Mouse (Mus musculus): ENCODE data around the gene Dclre1b. TPM values are rescaled to one million over a fixed set of nuclear protein-coding genes. Genes with fewer than 3 reads are reported as not detected.

Dclre1b gene
- polyA plus RNA-seq, 2 experiments, result 11.4 to 32.2 TPM

DNA sequence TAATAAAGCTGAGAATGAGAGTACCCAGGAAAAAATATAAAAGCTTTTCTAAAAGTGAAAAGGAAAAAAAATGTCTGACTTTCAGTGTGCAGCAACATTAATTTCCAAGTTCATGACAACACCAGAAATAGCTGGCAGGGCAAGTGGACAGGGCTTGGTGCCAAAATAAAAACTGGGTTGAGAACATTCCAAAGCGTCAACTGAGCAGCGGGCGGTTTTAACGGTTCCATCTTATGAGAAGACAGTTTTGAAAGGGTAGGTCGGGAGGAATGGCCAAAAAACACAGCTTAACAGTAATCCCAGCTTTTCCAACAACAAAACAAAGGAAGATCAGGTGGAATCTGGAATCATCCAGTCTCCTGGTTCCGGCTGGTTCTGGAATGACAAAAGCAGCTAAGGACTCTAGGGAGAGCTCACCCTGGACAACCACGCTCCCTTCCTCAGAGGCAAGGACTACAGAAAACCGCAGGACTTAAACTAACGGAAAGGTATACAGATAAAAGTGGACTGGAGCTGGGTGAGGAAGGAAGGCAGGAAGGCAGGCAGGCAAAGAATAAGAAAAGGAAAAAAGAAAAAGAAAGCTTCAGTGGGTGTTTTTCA is 37.6 kb downstream of the Dclre1b start:
- ATAC-seq (ENCODE audit: low FRiP score, low read depth) (no peak), DNase-seq (ENCODE audit: low spot score) (peak; percentile 76)
- no peaks in the 10 kb centered on the region for H3K27me3 ChIP-seq (ENCODE audit: control insufficient read depth, insufficient read depth, low read length)
- no peak overlapping the region for H3K4me3 ChIP-seq (replicated peaks; ENCODE audit: low read length)
- H3K9me3 ChIP-seq (ENCODE audit: control insufficient read depth, low read length), result no peaks in the 10 kb centered on the region
- no peak overlapping the region for H3K9ac ChIP-seq (ENCODE audit: low read depth, low read length, severe bottlenecking)
- WGBS, result 64% methylated on average over 9 of the region's 9 CpGs
- no peak for TF ChIP-seq POLR2A (IDR thresholded peaks at IDR 0.05; ENCODE audit: borderline replicate concordance, extremely low read depth, insufficient read depth, insufficient read length)
- peaks cover 27% of the 10 kb centered on the region for H3K36me3 ChIP-seq (ENCODE audit: control insufficient read depth, insufficient read depth, low read length)
- 0 out of 2 replicates have a peak overlapping the region, but pooled peaks have one; percentile 10 for H3K4me2 ChIP-seq (replicated peaks; ENCODE audit: low read depth, low read length, severe bottlenecking)
- H3K4me1 ChIP-seq (ENCODE audit: control insufficient read depth, insufficient read depth, low read length), result peaks cover 9% of the 10 kb centered on the region
- no peak overlapping the region for H3K27ac ChIP-seq (replicated peaks; ENCODE audit: low read depth, low read length)

DNA sequence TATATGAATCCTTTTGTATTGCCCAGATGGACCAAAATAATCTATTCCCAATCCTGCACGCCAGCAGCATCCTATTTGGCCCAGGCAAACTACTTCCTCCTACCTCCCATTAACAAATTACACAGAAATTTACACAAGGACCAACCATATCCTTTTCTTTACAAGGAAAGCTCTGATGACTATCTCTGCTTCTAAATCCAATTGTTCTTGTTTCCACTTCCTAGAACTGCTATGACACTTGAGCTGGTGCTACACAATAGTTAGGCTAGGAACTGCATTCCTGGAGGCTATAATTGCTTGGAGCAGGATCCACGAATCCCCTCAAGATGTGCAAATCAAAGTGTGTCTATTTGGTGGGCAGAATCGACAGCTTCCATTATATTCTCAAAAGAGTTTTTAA is 42.5 kb downstream of the Dclre1b start:
- Histone ChIP-seq H3K4me3 (replicated peaks; ENCODE audit: low read length) (no peak overlapping the region), H3K4me1 (ENCODE audit: control insufficient read depth, insufficient read depth, low read length) (peaks cover 4% of the 10 kb centered on the region), H3K9ac (ENCODE audit: low read depth, low read length, severe bottlenecking) (no peak overlapping the region), H3K36me3 (ENCODE audit: control insufficient read depth, insufficient read depth, low read length) (peaks cover 54% of the 10 kb centered on the region), H3K9me3 (ENCODE audit: control insufficient read depth, low read length) (no peaks in the 10 kb centered on the region), H3K27me3 (ENCODE audit: control insufficient read depth, insufficient read depth, low read length) (no peaks in the 10 kb centered on the region), H3K27ac (replicated peaks; ENCODE audit: low read depth, low read length) (no peak overlapping the region), H3K4me2 (replicated peaks; ENCODE audit: low read depth, low read length, severe bottlenecking) (no peak overlapping the region)
- 78% methylated on average over 3 of the region's 3 CpGs for WGBS
- no peak for ATAC-seq (ENCODE audit: low FRiP score, low read depth)
- no peak for DNase-seq (ENCODE audit: low spot score)
- TF ChIP-seq POLR2A (IDR thresholded peaks at IDR 0.05; ENCODE audit: borderline replicate concordance, extremely low read depth, insufficient read depth, insufficient read length), result no peak

DNA sequence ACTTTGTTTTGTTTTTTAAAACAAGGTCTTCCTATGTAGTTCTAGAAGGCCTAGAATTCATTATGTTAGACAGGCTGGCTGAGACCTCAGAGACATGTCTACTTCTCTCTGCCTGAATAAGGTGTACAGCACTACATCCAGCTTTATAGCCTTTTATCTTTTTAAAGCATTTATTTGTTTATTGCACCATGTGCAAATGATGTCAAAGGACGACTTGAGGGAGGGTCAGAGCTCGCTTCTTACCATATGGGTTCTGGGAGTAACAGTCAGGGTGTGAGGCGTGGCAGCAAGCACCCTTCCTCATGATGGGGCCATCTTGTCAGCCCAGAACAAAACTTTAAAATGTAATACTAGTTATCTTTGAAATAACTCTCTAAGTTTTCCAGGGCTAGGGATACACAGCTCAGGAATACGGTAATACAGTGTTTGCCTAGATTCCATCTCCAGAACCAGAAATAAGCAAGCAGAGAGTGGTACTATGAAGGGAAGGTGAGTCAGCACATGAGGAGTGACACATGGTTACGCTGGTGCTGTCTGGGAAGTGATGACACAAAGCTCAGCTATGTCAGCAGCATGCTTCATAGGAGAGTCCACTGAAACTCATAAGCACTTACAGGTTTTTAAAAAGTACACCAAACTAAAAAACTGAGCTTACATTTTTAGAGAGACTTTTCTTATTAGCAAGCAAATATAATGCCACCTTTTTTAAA is 49.8 kb downstream of the Dclre1b start:
- no peak for ATAC-seq (ENCODE audit: low FRiP score, low read depth)
- no peak for DNase-seq (ENCODE audit: low spot score)
- Histone ChIP-seq H3K36me3 (ENCODE audit: control insufficient read depth, insufficient read depth, low read length) (peaks cover 78% of the 10 kb centered on the region), H3K4me3 (replicated peaks; ENCODE audit: low read length) (no peak overlapping the region), H3K9ac (ENCODE audit: low read depth, low read length, severe bottlenecking) (no peak overlapping the region), H3K4me2 (replicated peaks; ENCODE audit: low read depth, low read length, severe bottlenecking) (no peak overlapping the region), H3K4me1 (ENCODE audit: control insufficient read depth, insufficient read depth, low read length) (no peaks in the 10 kb centered on the region), H3K27ac (replicated peaks; ENCODE audit: low read depth, low read length) (no peak overlapping the region), H3K27me3 (ENCODE audit: control insufficient read depth, insufficient read depth, low read length) (no peaks in the 10 kb centered on the region), H3K9me3 (ENCODE audit: control insufficient read depth, low read length) (no peaks in the 10 kb centered on the region)
- no peak for TF ChIP-seq POLR2A (IDR thresholded peaks at IDR 0.05; ENCODE audit: borderline replicate concordance, extremely low read depth, insufficient read depth, insufficient read length)
- WGBS, result 84% methylated on average over 5 of the region's 5 CpGs

- ATAC-seq (ENCODE audit: low FRiP score, low read depth) (no peak), DNase-seq (ENCODE audit: low spot score) (no peak)
- Histone ChIP-seq H3K27me3 (ENCODE audit: control insufficient read depth, insufficient read depth, low read length) (no peaks in the 10 kb centered on the region), H3K4me3 (replicated peaks; ENCODE audit: low read length) (no peak overlapping the region), H3K9ac (ENCODE audit: low read depth, low read length, severe bottlenecking) (no peak overlapping the region), H3K27ac (replicated peaks; ENCODE audit: low read depth, low read length) (no peak overlapping the region), H3K9me3 (ENCODE audit: control insufficient read depth, low read length) (no peaks in the 10 kb centered on the region), H3K4me1 (ENCODE audit: control insufficient read depth, insufficient read depth, low read length) (no peaks in the 10 kb centered on the region), H3K36me3 (ENCODE audit: control insufficient read depth, insufficient read depth, low read length) (peaks cover 79% of the 10 kb centered on the region), H3K4me2 (replicated peaks; ENCODE audit: low read depth, low read length, severe bottlenecking) (no peak overlapping the region)
- no peak for TF ChIP-seq POLR2A (IDR thresholded peaks at IDR 0.05; ENCODE audit: borderline replicate concordance, extremely low read depth, insufficient read depth, insufficient read length)
- 78% methylated on average over 7 of the region's 7 CpGs for WGBS
Observed at GRCm38 (mm10) chr3:103758456-103758855, 50.8 kb downstream of the Dclre1b start.

- no peaks in the 10 kb centered on the region for H3K4me1 ChIP-seq (ENCODE audit: control insufficient read depth, insufficient read depth, low read length)
- H3K9me3 ChIP-seq (ENCODE audit: control insufficient read depth, low read length), result no peaks in the 10 kb centered on the region
- TF ChIP-seq POLR2A (IDR thresholded peaks at IDR 0.05; ENCODE audit: borderline replicate concordance, extremely low read depth, insufficient read depth, insufficient read length), result no peak
- H3K36me3 ChIP-seq (ENCODE audit: control insufficient read depth, insufficient read depth, low read length), result peaks cover 81% of the 10 kb centered on the region
- ATAC-seq (ENCODE audit: low FRiP score, low read depth) (no peak), DNase-seq (ENCODE audit: low spot score) (no peak)
- no peaks in the 10 kb centered on the region for H3K27me3 ChIP-seq (ENCODE audit: control insufficient read depth, insufficient read depth, low read length)
- H3K9ac ChIP-seq (ENCODE audit: low read depth, low read length, severe bottlenecking), result no peak overlapping the region
- no peak overlapping the region for H3K4me3 ChIP-seq (replicated peaks; ENCODE audit: low read length)
- H3K27ac ChIP-seq (replicated peaks; ENCODE audit: low read depth, low read length), result no peak overlapping the region
- 97% methylated on average over 2 of the region's 2 CpGs for WGBS
- no peak overlapping the region for H3K4me2 ChIP-seq (replicated peaks; ENCODE audit: low read depth, low read length, severe bottlenecking)
Observed at GRCm38 (mm10) chr3:103756920-103757319, 52.3 kb downstream of the Dclre1b start.

All from limb, embryonic 14.5 days (tissue).